Mouse (Mus musculus) ES-CJ7 (cell line): Measurements from ENCODE around the gene Cux2.

Experiments
- DNase-seq: peaks from one replicate; pipeline ENCODE4 v3.0.0; 2011; ENCODE audit warnings: low read depth, low spot score

Cux2 gene

DNA sequence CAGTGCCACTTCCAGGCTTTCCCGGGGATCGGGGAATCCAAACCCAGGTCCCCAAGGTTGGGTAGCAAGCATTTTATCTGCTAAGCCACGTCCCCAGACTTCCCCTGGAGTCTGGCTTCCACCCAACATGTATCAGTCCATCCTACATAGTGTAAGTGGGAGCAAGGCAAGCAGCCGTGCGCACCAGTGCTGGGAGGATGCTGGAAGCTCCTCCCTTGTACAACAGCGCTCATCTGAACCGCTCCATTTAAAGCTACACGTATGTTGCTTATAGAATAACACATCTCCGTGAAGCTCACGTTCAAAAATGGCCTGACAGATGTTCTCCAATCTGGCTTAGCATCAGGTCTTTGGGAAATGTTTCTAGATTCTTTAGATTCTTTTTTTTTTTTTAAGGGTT lies 86.9 kb downstream of the Cux2 start:
- DNase-seq: no peak

DNA sequence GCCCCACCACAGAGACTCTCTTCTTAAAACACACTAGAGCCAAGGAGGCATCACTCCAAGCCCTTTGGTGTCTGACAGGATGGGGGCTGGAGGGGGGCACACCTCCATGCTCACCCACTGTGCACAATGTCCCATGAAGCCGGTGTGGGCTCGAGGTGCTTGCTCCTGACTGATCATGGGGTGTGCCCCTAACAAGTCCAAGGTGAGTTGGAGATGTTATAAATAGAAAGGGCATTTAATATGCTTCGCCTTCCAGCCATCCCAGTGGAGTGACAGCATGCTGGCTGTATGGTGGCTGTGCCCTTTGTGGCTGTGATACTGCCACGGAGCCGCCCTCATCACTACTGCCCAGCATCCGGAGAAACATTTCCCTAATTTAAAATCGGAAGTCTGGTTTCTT lies 87.5 kb downstream of the Cux2 start:
- DNase-seq: no peak

DNA sequence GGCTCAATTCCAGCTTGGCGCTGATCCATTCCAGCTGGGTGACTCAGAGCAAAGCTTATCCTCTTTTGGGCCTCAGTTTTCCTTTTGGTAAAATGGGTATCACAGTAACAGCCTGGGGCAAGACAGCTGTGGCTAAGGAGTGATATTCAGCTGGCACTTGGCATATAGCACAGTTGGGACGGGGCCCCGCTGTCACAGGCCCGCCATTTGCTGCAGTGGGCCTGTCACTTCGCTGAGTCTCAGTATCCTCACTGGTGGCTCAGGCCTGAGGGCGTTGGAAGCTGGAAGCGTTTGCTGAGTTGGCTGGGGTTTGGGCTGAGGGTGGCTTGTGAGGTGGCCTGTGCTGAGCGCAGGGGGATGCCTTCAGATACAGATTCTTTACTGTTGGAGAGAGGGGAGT lies 88.6 kb downstream of the Cux2 start:
- no peak for DNase-seq

DNA sequence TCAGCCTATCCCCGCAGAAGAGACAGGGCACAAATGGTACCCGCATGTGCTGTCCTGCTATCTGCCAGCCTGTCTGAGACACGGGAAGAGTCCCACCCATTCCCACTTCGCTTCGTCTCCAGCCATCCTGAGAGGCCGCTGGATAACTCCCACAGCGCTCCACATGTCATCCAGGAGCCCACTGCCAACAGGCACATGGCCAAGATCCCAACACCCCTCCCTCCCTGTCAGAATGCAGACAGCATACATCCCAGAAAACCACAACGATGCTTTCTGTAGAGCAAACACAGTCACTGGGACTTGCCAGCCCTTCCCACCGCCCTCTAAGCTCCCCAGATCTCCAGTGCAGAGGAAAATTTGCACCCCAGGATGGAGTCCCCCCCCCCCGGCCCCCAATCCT lies 90.2 kb downstream of the Cux2 start:
- DNase-seq: no peak

DNA sequence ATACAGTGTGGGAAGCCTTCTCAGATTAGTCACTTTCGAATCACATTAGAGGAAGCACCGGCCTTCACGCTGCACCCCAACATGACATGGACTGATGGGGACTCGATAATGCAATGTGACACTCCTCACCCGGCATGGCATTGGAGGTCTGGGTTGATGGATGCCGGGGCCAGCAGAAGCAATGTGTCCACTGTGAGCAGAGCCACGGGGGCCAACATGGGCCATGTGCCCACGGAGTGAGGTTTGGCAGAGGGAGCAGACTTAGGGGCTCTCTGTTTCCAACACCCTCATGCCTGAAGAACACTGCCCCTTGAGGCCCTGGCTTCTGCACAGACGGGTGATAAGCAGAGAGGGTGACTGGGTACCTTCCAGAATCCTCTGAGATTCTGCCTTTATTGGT lies 91.4 kb downstream of the Cux2 start:
- DNase-seq: no peak

- no peak for DNase-seq
These were observed 94.1 kb downstream of the Cux2 start for GRCm38 (mm10) chr5:121955806-121956205.

- no peak for DNase-seq
These were observed 99.7 kb downstream of the Cux2 start for GRCm38 (mm10) chr5:121950175-121950574.

DNA sequence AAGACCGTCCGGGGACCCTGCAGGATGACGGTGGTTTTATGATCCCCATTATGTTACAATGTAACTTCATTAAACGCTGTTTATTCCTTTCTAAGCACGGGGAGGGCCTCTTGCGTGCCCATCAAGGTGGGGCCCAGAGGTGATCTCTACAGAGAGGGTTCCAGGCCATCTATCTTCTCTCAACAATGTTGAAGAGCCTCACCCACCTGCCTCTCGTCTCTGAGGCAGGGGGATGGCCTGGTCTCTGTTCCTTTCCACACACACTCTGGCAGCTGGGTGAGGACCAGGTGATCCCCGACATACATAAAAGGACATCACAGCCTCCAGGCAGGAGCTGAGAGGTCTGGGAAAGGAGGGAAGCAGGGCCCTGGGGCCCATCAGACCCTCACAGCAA lies 100.9 kb downstream of the Cux2 start:
- no peak for DNase-seq

GRCm38 (mm10) chr5:121948302-121949049 lies 101.4 kb downstream of the Cux2 start:
- DNase-seq: peak; percentile 22

GRCm38 (mm10) chr5:121946657-121947245 lies 103.2 kb downstream of the Cux2 start:
- no peak for DNase-seq

DNA sequence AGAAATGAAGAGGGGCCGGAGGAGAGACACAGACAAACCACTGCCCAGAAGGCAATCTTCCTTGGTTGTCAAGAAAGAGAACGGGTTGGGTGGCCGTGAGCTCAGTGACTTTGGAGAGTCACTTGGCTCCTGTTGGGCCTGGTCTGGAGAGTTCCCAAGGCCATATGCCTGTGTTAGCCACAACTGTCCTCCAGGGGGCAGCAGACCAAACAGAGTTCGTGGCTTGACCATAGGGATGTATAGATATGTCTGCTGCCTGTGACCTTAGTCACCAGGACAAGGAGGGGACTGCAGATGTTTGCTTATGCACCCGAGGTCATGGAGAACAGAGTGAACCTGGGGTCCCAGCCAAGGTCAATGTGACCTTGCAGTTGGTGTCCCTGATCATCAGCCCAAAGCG lies 104.1 kb downstream of the Cux2 start:
- peak; percentile 76 for DNase-seq

DNA sequence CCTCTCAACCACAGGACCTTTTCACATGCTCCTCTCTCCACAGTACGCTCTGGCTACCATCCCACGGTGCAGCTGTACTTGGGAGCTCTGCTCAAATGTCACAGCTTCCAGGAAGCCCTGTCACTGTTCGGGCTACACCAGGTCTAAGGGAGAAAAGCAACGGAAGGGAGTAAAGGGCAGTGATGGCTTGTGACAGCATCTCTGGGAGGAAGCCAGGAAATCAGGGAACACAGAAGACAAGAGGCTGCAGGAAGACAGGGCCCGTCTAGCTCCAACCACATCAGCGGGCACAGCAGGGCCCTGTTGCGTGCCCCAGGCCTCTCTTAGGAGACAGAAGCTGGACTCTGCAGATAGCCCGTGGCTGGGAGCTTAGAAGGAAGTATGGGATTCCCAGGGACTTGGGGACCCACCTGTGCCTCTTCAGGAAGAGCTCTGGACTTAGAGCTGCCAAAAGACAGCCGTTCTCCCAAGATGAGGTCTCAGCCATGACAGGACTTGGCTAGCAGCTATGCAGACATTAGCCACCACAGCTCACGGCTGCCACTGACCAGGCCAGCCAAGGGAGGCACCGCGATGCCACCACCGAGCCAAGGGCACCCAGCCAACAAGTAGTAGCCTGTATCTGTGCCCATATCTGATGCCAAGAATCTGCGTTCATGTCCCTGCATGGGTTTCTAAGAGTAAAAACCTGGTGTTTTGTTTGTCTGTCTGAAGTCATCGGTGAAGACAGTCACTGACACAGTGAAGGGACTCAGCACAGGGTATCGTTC lies 105.7 kb downstream of the Cux2 start:
- DNase-seq: no peak

- peak; percentile 71 for DNase-seq
These were observed 106.4 kb downstream of the Cux2 start for GRCm38 (mm10) chr5:121943472-121943871.

GRCm38 (mm10) chr5:121938065-121938849 lies 111.6 kb downstream of the Cux2 start:
- DNase-seq: no peak

- DNase-seq: no peak
These were observed 119.6 kb downstream of the Cux2 start for GRCm38 (mm10) chr5:121930261-121930660.

- no peak for DNase-seq
These were observed 121.4 kb downstream of the Cux2 start for GRCm38 (mm10) chr5:121928362-121929000.

- peak; percentile 62 for DNase-seq
These were observed 123.4 kb downstream of the Cux2 start for GRCm38 (mm10) chr5:121926543-121926814.

DNA sequence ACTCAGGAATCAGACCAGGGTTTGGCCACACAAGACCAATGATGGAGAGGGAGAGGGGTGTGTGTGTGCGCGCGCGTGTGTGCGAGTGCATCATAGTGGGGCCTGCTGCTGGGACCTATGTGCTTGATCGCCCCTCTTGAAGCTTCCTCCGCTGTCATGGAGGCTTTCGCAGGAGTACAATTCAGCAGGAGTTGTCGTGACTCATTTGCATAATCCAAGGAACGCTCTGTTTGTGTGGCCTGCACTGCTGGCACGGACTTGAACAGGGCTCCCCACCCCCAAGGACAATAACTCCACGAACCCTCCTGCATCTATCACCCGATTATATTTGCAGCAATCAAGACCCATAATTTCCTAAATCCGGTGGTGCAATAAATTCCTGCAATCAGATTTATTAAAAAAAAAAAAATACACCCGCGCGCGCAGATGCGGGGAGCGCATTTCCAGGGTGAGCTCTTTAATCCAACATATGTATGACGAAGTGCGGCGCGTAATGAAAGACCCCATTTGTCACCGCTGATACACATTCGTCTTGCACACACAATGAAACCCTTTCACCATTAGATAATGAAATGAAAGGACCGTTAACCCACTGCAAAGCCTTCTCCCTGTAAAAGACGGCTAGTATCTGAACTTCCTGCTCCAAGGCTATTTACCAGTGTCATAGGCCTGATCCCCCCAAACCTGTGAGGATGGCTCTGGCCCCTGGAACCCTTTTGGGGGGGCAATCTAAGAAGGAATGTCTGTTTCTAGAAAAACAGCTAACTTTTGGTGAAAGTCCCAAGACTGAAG lies 124.0 kb downstream of the Cux2 start:
- DNase-seq: peak; percentile 15

GRCm38 (mm10) chr5:121925291-121925690 lies 124.6 kb downstream of the Cux2 start:
- DNase-seq: no peak

DNA sequence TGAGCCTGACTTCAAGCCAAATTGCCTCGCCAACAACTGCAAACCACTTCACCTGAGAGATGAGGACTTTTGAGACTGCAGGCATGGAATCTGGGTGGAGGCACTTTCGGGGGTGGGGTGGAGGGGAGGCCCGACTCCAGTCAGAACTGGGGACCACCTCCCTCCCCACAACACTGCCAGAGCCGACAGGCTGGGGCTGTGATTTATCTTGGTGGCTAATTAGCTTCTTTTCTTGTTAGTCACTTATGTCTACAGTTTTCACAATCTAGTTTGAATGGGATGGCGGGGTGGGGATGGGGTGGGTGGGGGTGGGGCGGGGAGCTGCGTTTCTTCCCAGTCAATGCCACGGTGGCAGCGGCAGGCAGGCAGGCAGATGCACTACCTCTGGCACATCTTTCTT lies 125.5 kb downstream of the Cux2 start:
- no peak for DNase-seq
